Mouse (Mus musculus) liver, embryonic 14.5 days (tissue): Measurements from ENCODE around the gene Mbd5.

Source experiments
- CTCF ChIP-seq: IDR thresholded peaks from 2 replicates; pipeline ENCODE4 v1.5.1; 2016; ENCODE audit warnings: antibody characterized with exemption, low read depth, control low read depth
- EP300 ChIP-seq: IDR thresholded peaks from 2 replicates; pipeline ENCODE4 v1.6.1; 2016; ENCODE audit warnings: antibody characterized with exemption, low read depth

GRCm38 (mm10) chr2:49169766-49170165 lies 220.5 kb downstream of the Mbd5 start:
- TF ChIP-seq CTCF (no peak), EP300 (no peak)
